15 mouse cellular contexts compared by ENCODE assay signal in the genomic region with DNA sequence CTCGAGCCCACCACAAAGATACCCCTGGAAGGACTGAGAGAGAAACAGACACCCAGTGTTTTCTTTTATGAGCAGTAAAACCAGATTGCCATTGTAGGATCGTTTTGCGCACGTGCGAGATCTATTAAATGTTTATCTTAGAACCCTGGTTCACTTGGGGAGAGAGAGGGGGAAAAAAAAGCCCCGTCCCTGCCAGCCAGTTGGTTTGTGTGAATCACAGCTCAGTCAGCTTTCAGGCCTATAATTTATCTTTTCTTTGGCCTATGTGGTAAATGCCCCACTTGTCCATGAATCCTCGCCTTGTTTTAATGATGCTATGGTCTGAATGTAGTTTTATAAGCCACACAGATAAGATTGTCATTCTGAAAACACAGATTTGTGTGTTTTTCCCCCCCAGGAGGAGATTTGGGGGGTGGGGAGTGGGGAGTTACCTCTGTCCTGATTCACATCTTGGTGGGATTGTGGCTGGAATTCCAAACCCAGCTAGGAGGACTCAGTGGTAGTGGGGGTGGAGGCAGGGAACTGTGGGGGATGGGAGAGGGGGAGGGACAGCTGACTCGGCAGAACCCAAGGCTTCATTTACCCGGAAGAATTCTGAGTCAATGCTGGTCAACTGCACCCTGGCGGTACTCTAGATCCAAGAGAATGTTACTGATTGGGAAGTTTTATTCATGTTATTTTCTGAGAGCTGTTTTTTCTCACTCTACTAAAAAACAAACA. TPM values are rescaled to one million over a fixed set of nuclear protein-coding genes. Genes with fewer than 3 reads are reported as not detected.
DNase-seq lines count a peak whose midpoint lies in the region; ATAC-seq and TF ChIP-seq lines count a peak whose summit lies in the region.
"Had no signal": no experiment of that assay in that cellular context is flagged by ENCODE, and none has a peak within 500 bp of the region (broad histone marks: within the 10 kb centered on the region; RNA-seq: fewer than 3 reads in every experiment).

No protein-coding gene starts in this region.

- no peak overlapping the region; the same call in 1 of the 2 replicates for H3K27ac ChIP-seq in cerebellum, adult 2 months (ENCODE audit: insufficient read depth, low read length)
- no peak overlapping the region for H3K27ac ChIP-seq in midbrain, embryonic 11.5 days (ENCODE audit: low read depth, low read length)
- no peak overlapping the region for H3K27ac ChIP-seq in midbrain, embryonic 13.5 days
- H3K27ac ChIP-seq: intestine, embryonic 15.5 days; stomach, embryonic 15.5 days had no signal

- H3K9ac ChIP-seq in midbrain, embryonic 11.5 days (ENCODE audit: low read length): no peak overlapping the region
- no peak overlapping the region for H3K9ac ChIP-seq in midbrain, embryonic 13.5 days (replicated peaks)
- H3K9ac ChIP-seq: intestine, embryonic 15.5 days; stomach, embryonic 15.5 days had no signal

- ATAC-seq in midbrain, embryonic 11.5 days (ENCODE audit: low FRiP score): no peak
- no peak for ATAC-seq in midbrain, embryonic 13.5 days
- ATAC-seq: intestine, embryonic 15.5 days had no signal

- H3K4me3 ChIP-seq in cerebellum, adult 2 months (replicated peaks; ENCODE audit: insufficient read depth, low read depth, low read length): no peak overlapping the region
- no peak overlapping the region for H3K4me3 ChIP-seq in midbrain, embryonic 11.5 days (ENCODE audit: low read depth, low read length)
- H3K4me3 ChIP-seq in midbrain, embryonic 13.5 days (replicated peaks): no peak overlapping the region
- no peak overlapping the region for H3K4me3 ChIP-seq in myocyte
- H3K4me3 ChIP-seq: erythroblast, embryonic 14.5 days; intestine, embryonic 15.5 days; stomach, embryonic 15.5 days had no signal

- no peaks in the 10 kb centered on the region for H3K36me3 ChIP-seq in midbrain, embryonic 11.5 days (ENCODE audit: control insufficient read depth, insufficient read depth, low read length)
- H3K36me3 ChIP-seq in midbrain, embryonic 13.5 days: no peaks in the 10 kb centered on the region
- no peaks in the 10 kb centered on the region for H3K36me3 ChIP-seq in myocyte (ENCODE audit: control insufficient read depth, insufficient read depth)
- H3K36me3 ChIP-seq: intestine, embryonic 15.5 days; stomach, embryonic 15.5 days had no signal

- H3K4me1 ChIP-seq in cerebellum, adult 2 months (ENCODE audit: control insufficient read depth, insufficient read depth, low read length): no peaks in the 10 kb centered on the region
- peaks cover 14% of the 10 kb centered on the region for H3K4me1 ChIP-seq in midbrain, embryonic 11.5 days (ENCODE audit: control insufficient read depth, insufficient read depth, low read length)
- H3K4me1 ChIP-seq in midbrain, embryonic 13.5 days (replicated peaks): peaks cover 42% of the 10 kb centered on the region

- no peak for TF ChIP-seq CTCF in cerebellum, adult 2 months (IDR thresholded peaks at IDR 0.05; ENCODE audit: borderline replicate concordance, insufficient read depth, low read depth, low read length)

- no peaks in the 10 kb centered on the region for H3K9me3 ChIP-seq in midbrain, embryonic 11.5 days (ENCODE audit: control insufficient read depth, low read length)
- H3K9me3 ChIP-seq in midbrain, embryonic 13.5 days: no peaks in the 10 kb centered on the region
- H3K9me3 ChIP-seq: intestine, embryonic 15.5 days; stomach, embryonic 15.5 days had no signal

- no peaks in the 10 kb centered on the region; the same call in 1 of the 2 replicates for H3K27me3 ChIP-seq in cerebellum, adult 2 months (ENCODE audit: control insufficient read depth, insufficient read depth, low read length)
- 0 out of 2 replicates have a peak, but pooled peaks cover 2% of the 10 kb centered on the region for H3K27me3 ChIP-seq in midbrain, embryonic 11.5 days (ENCODE audit: control insufficient read depth, insufficient read depth, low read length)
- peaks cover 9% of the 10 kb centered on the region for H3K27me3 ChIP-seq in midbrain, embryonic 13.5 days
- H3K27me3 ChIP-seq in myocyte (ENCODE audit: control insufficient read depth, insufficient read depth, insufficient read length): no peaks in the 10 kb centered on the region
- H3K27me3 ChIP-seq: stomach, embryonic 15.5 days had no signal

- H3ac ChIP-seq in myocyte (ENCODE audit: control insufficient read depth, insufficient read length): no peak overlapping the region

- no peak for TF ChIP-seq POLR2A in cerebellum, adult 2 months (IDR thresholded peaks at IDR 0.05; ENCODE audit: borderline replicate concordance, insufficient read depth, low read length)
- no peak for TF ChIP-seq POLR2A in myocyte (IDR thresholded peaks at IDR 0.05; ENCODE audit: insufficient read length, low read depth)

- peak; percentile 24 to 51 for DNase-seq in cerebellum, postnatal 10 days
- no peak for DNase-seq in cerebellum, adult 2 months
- DNase-seq in midbrain, embryonic 11.5 days (ENCODE audit: low spot score, missing footprints): peak; percentile 92
- peak; percentile 56 for DNase-seq in ZHBTc4 (ENCODE audit: low read depth, low spot score)
- DNase-seq in layer of hippocampus, adult 9-10 months (ENCODE audit: low spot score): no peak
- no peak for DNase-seq in urinary bladder, postnatal 36 days (ENCODE audit: low spot score in 2 of 2)
- DNase-seq: cerebellum, postnatal 36 days; kidney, postnatal 25 days; layer of hippocampus, postnatal 36 days; thymus, postnatal 4 days had no signal

- H3K4me2 ChIP-seq in midbrain, embryonic 11.5 days: no peak overlapping the region
- no peak overlapping the region for H3K4me2 ChIP-seq in midbrain, embryonic 13.5 days (replicated peaks)
- H3K4me2 ChIP-seq in myocyte (ENCODE audit: low read depth): peak overlapping the region; percentile 50
- H3K4me2 ChIP-seq: intestine, embryonic 15.5 days; stomach, embryonic 15.5 days had no signal

- WGBS in cerebellum, adult 2 months: 65% methylated on average over 10 of the region's 10 CpGs
- WGBS in midbrain, embryonic 11.5 days: 42% methylated on average over 10 of the region's 10 CpGs
- WGBS in midbrain, embryonic 13.5 days: 44% methylated on average over 10 of the region's 10 CpGs

- H3K79me2 ChIP-seq in myocyte (ENCODE audit: control insufficient read depth, insufficient read depth): no peaks in the 10 kb centered on the region

TF ChIP-seq in myocyte, 11 proteins besides CTCF, POLR2A, EP300 and RAD21:
- TF ChIP-seq E2F4 (IDR thresholded peaks at IDR 0.05; ENCODE audit: insufficient read depth) (no peak), MAX (IDR thresholded peaks at IDR 0.05; ENCODE audit: low read depth) (no peak), CEBPB (IDR thresholded peaks at IDR 0.05; ENCODE audit: insufficient read depth, poor library complexity, severe bottlenecking) (no peak), TCF3 (IDR thresholded peaks at IDR 0.05; ENCODE audit: insufficient read length, low read depth) (no peak), REST (IDR thresholded peaks at IDR 0.05; ENCODE audit: insufficient read depth, insufficient read length) (no peak), MYOD1 (IDR thresholded peaks at IDR 0.05; ENCODE audit: control insufficient read depth in 1 of 3, insufficient read length in 2 of 3, low read depth in 2 of 3) (no peak), TCF12 (IDR thresholded peaks at IDR 0.05; ENCODE audit: insufficient read depth, poor library complexity, severe bottlenecking) (no peak), POLR2AphosphoS2 (IDR thresholded peaks at IDR 0.05; ENCODE audit: insufficient read length, low read depth) (no peak), USF1 (IDR thresholded peaks at IDR 0.05; ENCODE audit: low read depth) (no peak), SRF (IDR thresholded peaks at IDR 0.05; ENCODE audit: control insufficient read depth, insufficient read length, low read depth) (no peak), MYOG (IDR thresholded peaks at IDR 0.05; ENCODE audit: control insufficient read depth in 1 of 3, insufficient read depth in 1 of 3, insufficient read length in 2 of 3, low read depth in 2 of 3) (no peak)
TF ChIP-seq in myocyte: peak in this region for 0.

RNA-seq across cellular contexts. Expression of a gene that starts 23.8 kb away (rescaled TPM):
- 206 and 282 TPM in 2 replicates for polyA plus RNA-seq in cerebellum, adult 2 months (2012; rRNA removed)
- polyA plus RNA-seq in midbrain, embryonic 11.5 days (2014; fragmentation: Nextera tagmentation; extraction: Ambion mirVana): 2.4 and 2.7 TPM in 2 replicates
- polyA plus RNA-seq in midbrain, embryonic 13.5 days (2015; fragmentation: Nextera tagmentation; extraction: Ambion mirVana): 8.3 and 9.1 TPM in 2 replicates
- 0.02 TPM for polyA plus RNA-seq in myocyte (2012; fragmentation: generic; extraction: Trizol)

Comparison
In these comparisons a context has a peak if more than half of its experiments do, and no peak if none do; other contexts are left out.
1. DNase-seq: peak in cerebellum, postnatal 10 days (2 of 2), midbrain, embryonic 11.5 days (single experiment) and ZHBTc4 (single experiment); none in cerebellum, adult 2 months (0 of 2), layer of hippocampus, adult 9-10 months (single experiment) and urinary bladder, postnatal 36 days (0 of 2).
2. RNA of a gene that starts 23.8 kb away (polyA plus RNA-seq): 206 to 282 TPM in cerebellum, adult 2 months; 8.3 to 9.1 TPM in midbrain, embryonic 13.5 days, 2.4 to 2.7 TPM in midbrain, embryonic 11.5 days and 0.02 TPM in myocyte (single experiment); every median in the first group is over 10 times any median in the second.